Mouse (Mus musculus) lung, adult 18-20 months (tissue): Measurements from ENCODE around the gene Hist2h3c2.
"Not testable (repeated sequence)": the region's sequence is repeated elsewhere in the genome, so short reads cannot be mapped to it uniquely, and the experiment has no call there.

ENCODE experiments used
- DNase-seq, 2 experiments: peaks; one replicate each; pipeline ENCODE4 v3.0.0; 2022; ENCODE audit warnings: mixed read lengths in 2 of 2

Gene Hist2h3c2

DNA sequence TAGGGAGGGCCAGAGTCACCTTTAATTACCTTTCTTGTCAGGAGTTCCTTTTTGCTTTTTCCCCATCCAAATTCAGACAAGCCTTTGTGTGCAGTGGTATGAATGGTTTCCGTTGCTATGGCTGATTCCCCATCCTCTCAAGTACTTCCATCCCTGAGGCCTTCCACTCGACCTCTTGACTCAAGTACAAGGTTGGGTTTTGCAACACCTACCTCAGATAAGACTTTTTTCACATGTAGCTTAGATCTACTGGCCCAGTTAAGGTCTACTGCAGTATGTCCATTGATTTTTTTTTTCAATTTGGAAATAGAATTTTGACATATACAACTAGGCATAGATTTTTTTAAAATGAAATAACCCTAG is 7.2 kb downstream of the Hist2h3c2 start:
- DNase-seq: peak; percentile 57 to 76

DNA sequence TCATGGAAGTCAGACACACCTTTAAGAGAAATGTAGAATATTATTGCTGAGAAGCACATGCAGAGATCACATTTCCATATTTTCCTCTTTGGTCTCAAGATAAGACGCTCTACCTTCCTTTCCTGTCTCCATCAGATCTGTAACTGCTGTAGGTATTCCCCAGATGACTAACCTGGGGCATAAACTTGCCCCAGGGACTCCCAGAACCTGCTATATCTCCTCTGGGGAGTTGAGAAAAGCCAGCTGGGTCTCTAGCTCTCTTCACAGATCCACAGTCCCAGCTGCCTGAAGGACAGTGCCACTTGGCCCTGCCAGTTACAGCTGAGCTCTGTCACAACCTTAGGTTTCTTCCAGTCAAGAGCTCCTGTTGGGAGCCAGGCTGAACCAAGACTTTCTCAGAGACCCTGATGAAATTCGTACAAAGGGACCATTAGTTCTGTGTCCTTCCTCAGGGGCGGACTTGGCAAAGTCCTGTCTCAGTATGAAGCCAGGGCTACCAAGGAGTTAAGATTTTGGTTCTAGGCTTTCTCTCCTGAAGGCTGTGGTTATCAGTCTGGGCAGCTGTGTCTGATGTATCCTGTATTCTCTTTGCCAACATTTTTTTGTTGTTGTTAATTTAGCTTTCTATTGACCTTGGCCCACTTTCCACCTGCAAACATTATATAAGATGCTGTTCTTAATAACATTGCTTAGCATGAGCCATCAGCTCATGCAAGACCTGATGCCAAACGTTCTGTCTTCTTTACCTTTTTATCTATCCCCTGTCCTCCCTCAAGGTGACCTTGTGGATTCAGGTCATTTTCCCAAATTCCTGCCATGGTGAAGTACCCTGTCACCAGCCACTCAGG is 7.8 kb downstream of the Hist2h3c2 start:
- DNase-seq: no peak

DNA sequence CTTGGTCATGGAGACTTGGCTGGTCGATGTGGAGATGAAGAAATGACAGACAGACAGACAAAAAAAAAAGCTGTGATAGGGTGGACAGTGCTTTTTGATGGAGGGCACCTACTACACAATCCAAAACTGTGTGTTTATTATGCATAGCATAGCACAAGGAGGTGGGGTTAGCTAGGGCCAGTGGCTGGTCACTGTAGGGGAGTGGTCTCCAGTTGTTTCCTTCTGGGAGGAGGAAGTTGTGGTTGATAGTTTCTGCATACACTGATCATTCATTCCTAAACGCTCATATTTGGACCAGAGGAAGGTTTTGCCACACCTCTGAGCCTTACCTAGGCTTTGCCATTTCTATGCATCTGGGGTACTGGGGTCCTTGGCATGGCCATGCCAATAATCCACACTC is 8.5 kb downstream of the Hist2h3c2 start:
- DNase-seq: no peak

DNA sequence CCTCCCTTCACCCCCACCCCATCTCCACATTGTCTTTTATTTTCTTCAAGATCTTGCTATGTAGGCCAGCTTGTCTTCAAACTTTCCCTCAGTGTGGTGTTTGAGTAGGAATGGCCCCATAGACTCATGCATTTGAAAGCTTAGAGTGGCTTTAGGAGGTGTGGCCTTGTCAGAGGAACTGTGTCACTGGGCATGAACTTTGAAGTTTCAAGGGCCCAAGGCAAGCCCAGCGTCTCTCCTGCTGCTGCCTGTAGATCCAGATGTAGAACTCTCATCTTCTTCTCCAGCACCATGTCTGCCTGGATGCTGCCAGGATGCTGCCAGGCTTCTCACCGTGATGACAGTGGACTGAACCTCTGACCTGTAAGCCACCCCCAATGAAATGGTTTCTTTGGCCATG is 10.1 kb downstream of the Hist2h3c2 start:
- no peak for DNase-seq

DNA sequence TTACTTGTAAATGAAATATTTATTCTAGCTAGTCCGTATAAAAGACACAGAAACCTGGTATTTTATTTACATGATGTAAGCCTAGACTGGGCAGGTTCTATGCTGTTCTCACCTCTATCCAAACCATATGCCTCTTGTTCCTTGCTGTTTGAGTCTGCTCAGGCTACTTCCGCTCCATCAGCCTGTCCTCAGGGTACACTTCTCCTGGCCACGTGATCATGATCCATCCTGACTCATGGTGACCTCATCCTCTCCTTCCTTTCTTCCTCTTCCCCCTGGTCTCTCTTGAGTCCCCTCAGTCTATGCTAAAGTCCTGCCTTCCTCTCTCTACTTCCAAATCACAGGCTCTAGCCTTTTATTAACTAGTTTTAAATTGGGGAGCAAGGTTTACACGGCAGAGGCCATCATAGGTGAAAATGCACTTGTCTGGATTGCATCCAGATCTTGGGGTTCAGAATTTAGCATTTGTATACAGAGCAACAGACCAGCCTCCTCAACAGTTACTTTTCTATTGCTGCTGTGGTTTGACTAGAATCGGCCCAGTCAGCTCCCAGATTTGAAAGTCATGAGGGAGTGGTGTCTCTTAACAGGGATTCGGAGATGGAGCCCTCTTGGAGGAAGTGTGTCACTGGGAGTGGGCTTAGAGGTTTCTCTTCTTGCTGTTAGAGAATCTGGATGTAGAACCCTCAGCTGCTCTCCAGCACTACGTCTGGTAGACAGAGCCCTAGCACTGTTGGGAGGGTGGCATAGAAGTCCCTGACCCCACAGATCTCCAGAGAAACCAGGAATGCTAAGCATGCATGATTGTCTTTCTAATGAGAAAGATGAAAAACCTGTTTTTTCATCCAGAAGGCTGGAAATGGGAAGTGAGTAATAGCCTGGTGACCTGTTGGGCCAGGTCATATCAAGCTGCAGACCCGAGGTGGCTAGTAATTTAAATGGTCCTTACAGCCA is 12.0 kb downstream of the Hist2h3c2 start:
- DNase-seq: peak in 1 of 2 experiments; percentile 41

DNA sequence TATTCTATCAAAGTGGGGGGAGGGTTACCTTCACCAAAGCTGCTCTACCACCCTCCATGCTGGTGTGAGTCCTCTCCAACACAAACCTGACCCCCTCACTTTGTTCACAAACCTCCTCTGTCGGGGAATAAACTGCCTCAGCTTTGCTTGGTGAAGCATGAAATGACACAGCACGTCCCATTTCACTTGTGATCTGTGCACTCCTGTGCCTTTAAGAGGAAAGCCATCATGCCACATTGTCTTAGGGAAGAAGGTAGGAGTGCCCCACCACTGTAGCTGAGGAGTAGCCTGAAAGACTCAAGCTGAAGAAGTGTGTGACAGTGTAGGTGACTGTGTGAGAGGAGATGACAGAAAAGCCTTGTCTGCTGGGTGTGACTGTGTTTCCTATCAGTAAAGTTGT is 13.5 kb downstream of the Hist2h3c2 start:
- no peak for DNase-seq

DNA sequence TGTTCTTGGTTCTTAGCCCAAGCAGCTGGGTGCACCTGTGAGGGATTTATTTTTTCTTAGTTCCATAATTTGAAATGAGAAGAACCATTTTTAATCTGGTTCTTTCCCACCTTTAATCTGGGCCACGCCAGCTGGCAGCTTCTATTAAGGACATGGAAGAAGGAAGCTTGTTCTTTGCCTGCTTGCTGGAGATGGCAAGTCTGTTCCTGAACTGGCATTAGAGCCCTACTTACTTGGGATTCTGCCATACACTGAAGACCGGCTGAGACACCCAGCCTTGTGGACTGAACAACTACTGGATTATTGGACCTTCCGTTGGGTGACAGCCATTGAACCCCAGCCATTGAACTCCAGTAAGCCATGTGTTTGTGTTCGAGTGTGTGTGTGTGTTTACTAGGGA is 16.2 kb downstream of the Hist2h3c2 start:
- no peak for DNase-seq

DNA sequence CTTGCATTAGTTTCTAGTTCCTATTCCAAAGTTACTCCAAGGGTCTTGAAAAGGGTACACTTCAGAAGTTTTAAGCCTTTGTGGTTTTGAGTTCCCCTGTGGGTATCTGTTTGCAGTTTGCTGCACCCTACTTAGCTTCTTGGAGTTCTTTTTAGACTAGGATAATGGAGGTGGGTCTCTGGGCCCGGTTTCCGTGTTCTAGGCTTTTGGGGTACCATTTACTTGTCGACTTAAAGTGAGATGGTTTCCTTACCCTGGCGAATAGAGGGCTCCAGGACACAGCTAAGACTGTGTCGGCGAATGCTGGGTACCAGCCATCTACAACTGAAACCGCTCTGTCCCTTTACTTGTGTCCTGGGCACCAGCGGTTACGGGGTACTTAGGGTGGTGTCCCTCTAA is 17.3 kb downstream of the Hist2h3c2 start:
- DNase-seq: no peak

DNA sequence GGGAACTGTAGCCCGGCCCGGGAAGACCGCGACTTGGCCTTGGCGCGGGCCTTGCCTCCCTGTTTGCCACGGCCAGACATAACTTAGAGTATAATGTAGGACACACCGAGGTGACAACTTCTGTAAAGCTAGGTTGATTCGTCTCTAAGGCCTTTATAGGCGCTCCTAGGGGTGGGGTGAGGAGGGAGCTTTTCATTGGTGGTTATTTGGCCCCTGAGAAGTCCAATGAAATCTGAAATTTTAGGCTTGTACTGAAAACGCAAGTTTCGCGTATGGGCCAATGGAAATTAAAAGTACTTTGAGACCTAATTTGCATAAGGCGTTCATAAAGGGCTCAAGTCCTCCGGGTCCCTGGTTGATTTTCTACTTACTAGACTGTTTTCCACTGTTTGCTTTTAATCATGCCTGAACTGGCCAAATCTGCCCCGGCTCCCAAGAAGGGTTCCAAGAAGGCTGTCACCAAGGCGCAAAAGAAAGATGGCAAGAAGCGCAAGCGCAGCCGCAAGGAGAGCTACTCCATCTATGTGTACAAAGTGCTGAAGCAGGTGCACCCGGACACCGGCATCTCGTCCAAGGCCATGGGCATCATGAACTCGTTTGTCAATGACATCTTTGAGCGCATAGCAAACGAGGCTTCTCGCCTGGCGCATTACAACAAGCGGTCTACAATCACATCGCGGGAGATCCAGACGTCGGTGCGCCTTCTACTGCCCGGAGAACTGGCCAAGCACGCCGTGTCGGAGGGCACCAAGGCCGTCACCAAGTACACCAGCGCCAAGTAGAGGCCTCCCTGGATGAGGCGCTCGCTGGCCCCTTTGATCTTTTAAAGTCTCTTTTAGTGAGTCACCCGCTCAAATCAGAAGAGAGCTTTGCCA is 17.9 kb downstream of the Hist2h3c2 start, which contains the start of the genes Hist2h2ac and Hist2h2be:
Hist2h2ac (minus strand) TSS at position 116 of the 875 bp plus-strand sequence.
Hist2h2be (plus strand) TSS at position 355 of the 875 bp plus-strand sequence.
- peak; percentile 91 to 93 for DNase-seq

DNA sequence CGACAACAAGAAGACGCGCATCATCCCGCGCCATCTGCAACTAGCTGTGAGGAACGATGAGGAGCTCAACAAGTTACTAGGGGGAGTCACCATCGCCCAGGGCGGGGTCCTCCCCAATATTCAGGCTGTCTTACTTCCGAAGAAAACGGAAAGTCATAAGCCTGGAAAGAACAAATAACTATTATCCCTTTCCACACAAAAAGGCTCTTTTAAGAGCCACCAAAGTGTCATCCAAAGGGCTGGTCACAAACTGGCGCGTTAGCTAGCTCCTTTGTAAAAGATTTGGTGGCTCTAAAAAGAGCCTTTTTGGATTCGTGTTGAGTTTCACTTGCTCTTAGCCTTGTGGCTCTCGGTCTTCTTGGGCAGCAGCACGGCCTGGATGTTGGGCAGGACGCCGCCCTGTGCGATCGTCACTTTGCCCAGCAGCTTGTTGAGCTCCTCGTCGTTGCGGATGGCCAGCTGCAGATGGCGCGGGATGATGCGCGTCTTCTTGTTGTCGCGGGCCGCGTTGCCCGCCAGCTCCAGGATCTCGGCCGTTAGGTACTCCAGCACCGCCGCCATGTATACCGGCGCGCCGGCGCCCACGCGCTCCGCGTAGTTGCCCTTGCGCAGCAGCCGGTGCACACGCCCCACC is 18.7 kb downstream of the Hist2h3c2 start:
- not testable (repeated sequence) for DNase-seq

DNA sequence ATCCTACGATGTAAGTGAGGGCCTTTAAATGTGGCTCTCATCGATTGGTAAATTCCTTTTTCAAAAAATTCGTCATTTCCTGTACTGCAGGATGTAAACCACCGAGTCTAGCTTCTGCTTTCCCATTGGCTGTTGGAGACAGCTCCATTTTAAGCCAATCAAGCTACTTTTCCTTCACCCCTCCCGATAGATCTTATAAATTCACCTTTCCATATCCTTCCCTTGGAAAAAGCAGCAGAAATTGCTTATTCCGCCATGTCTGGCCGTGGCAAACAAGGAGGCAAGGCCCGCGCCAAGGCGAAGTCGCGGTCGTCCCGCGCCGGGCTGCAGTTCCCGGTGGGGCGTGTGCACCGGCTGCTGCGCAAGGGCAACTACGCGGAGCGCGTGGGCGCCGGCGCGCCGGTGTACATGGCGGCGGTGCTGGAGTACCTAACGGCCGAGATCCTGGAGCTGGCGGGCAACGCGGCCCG is 19.2 kb downstream of the Hist2h3c2 start, which contains the start of the genes Bola1 and Hist2h2ab:
Bola1 (minus strand) TSS at position 49 of the 470 bp plus-strand sequence.
Hist2h2ab (plus strand) TSS at position 205 of the 470 bp plus-strand sequence.
- DNase-seq: peak; percentile 73 to 76

DNA sequence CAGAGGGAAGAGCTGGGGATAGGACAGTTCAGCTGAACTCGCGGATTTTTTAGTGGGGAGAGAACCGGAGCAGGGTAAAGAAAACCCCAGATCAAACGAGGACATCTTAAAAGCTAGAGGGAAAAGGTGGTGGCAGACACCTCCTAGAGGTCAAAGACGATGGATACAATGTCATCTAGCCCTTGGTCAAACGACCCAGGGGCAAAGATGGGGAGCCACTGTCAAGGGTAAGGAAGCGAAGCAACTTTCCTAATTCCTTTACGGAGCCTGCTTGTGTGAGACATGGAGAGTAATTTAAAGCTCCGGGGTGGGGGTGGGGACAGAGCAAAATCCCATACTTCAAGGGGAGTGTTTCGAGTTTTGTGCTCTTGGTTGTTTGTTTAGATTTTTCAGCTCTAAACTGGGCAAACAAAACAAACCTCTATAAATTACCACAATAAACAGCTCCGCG is 19.7 kb downstream of the Hist2h3c2 start:
- peak; percentile 37 to 49 for DNase-seq

DNA sequence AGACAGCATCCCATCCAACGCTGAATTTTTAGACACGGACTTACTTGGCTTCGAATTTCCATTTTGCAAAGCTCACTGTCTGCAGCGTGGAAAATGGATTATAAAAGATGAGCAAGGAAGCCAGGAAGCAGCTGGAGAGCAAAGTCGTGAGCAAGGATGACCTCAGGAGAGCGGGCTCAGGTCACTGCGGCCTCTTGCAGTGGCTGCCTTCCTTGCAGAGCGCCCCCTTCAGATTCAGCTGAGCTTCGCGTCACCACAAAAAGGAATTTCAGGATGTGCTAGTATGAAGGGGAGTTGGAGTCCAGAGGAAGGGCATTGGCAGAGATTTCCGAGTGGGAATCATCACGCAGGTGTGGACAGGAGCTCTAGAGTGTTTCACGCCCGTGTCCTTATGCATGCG is 29.7 kb downstream of the Hist2h3c2 start:
- DNase-seq: no peak

DNA sequence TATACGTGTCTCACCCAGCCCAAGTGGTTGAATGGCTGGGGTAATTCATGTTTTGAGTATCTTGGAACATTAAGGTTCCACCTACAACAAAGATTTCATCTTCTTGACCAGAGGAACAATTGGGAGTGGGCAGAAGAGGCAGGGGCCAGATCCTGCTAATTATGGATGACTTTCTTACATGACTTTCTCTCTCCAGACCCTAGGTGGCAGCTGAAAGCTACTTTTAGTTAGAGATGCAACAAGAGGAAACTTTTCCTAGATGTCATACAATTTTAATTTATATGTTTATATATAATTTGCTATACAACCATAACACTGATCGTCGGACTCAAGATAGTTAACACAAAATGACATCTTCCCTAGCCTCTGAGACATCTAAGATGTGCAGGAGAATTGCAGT is 31.1 kb downstream of the Hist2h3c2 start:
- DNase-seq: no peak

DNA sequence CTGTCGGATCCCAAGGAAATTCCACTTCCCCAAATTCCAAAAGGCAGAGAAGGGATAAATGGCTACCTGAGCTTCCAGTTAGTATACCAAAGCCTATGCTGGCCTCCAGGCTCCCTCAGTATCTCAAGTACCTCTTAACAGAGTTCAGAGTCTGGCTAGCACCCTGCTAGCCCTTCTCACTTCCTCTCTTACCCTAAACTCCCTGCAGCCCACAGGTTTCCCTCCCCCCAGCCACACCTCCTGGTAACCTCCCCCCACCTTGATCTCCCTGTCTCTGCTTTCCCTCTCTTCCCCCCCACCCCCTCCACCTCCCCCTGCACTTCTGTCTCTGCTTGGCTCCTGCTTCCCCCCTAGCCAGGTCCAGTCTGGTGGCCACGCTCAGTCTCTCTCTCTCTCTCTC is 39.2 kb downstream of the Hist2h3c2 start:
- no peak for DNase-seq

DNA sequence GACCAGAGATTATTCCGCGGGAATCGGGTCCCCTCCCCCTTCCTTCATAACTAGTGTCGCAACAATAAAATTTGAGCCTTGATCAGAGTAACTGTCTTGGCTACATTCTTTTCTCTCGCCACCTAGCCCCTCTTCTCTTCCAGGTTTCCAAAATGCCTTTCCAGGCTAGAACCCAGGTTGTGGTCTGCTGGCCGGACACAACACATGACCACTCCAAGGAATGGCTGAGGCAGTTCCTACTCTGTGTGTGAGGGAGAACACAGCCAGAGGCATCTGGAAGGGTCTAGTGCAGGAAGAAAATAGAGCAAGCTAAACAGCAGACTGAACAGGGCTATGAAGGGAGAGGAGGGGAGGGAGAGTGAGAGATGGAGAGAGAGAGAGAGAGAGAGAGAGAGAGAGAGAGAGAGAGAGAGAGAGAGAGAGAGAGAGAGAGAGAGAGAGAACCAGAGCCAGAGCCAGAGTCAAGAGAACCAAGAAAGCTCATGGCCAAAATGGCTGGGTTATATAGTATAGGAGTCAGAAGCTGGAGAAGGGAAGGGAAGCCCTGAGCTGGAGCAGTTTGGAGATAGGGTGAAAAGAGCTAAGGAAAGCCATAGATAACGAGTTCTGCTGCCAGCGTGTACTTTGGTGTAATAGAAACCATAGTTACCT is 40.2 kb downstream of the Hist2h3c2 start:
- DNase-seq: not testable (repeated sequence)

DNA sequence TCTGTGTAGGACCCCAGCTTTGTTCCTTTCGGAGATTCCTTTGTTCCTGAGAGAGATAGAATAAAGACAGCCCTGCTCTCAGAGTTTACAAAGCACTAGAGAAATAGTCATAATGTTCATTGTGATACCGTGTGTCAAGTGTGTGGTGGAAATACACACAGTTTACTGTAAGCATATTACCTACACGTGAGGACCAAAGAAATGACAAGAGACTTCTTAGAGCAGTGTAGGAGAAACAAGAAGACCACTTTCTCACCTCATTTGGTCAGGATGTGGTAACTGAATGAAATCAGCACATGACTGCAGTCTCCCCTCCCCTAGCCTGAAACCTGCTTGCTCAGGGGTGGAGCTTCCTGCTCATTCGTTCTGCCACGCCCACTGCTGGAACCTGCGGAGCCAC is 40.7 kb downstream of the Hist2h3c2 start:
- peak in 1 of 2 experiments; percentile 44 for DNase-seq

DNA sequence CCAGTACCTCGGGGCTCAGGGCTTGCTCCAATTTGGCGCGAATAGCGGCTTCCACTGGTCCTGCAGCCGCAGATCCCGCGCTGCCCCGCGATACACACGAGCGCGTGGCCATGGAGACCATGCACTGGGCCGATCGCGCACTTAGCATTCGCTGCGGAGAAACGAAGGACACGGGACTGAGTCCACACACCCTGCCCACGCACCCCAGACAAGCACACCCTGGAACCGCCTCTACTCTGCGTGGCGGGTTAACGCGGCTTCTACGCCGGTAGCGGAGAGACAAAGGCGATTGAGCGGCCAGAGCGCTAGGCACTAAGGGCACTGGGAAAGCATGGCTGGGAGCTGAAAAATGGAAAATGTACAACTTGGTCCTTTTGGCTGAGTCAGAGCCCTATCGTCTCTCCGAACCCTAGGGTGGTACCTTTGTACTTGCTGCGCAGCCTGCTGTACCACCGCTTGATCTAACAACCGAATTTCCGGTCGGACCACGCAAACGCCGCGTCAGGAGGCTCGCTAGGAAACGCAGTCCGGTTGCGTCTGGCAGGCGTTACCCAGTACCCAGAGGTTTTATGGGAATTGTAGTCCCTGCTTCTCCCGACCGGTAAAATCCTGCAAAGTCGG is 41.7 kb downstream of the Hist2h3c2 start:
- DNase-seq: peak; percentile 92 to 93

DNA sequence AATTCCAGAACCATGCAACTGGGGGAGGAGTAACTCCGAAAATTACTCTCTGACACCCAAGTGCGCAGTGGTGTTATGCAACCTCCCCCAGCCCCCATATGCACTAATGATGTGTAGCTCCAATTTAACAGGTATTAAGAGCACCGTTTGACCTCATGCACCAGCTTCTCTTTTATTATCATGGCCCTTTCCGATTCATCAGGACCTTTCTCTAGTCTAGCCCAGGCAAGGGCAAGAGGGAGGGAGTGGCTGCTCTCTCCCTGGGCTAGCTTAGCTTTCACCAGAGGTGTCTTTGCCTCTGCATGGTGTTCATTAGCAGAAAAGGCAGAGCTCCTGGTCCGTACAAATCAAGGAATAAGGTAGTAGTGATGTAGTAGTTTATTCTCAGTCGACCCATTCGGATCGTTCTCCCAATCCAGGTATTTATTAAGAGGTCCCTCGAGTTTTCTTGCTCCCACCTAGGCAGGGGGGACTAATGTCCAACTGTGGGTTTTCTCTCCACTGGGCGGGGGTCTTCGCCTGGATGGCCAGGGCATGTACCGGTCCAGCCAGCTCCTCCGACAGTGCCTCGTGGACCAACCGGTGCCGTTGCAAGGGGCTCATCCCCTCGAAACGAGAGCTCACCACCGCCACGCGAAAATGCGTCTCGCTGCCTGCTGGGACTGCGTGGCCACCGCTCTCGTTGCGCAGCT is 42.3 kb downstream of the Hist2h3c2 start:
- DNase-seq: no peak
